In the genomic region with DNA sequence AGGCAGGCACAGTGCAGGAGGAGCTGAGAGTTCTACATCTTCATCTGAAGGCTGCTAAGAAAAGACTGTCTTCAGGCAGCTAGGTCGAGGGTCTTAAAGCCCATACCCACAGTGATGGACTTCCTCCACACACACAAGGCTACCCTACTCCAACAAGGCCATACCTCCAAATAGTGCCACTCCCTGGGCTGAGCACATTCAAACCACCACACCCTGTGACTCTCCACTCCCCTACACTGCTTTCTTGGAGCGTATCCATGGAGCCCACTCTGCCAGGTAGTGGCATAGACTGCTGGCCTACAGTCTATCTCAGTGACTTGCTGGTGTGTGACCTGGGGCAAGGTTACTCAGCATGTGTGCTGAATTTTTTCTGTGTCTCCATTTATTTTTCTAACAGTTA, we compare ENCODE assay signal across 5 mouse cellular contexts.
DNase-seq lines count a peak whose midpoint lies in the region; ATAC-seq and TF ChIP-seq lines count a peak whose summit lies in the region.
"Not testable (repeated sequence)": the region's sequence is repeated elsewhere in the genome, so short reads cannot be mapped to it uniquely, and the experiment has no call there.

No protein-coding gene starts in this region.

- peak; percentile 53 for DNase-seq in heart, adult 11 months
- not testable (repeated sequence) for DNase-seq in kidney, adult 2 months
- peak; percentile 12 for DNase-seq in limb, embryonic 11.5 days (ENCODE audit: low spot score)
- peak; percentile 28 for DNase-seq in midbrain, embryonic 11.5 days (ENCODE audit: low spot score, missing footprints)

- H3K9me3 ChIP-seq in hindbrain, embryonic 16.5 days (ENCODE audit: control insufficient read depth, low read length); limb, embryonic 11.5 days (ENCODE audit: control insufficient read depth, low read length); midbrain, embryonic 11.5 days (ENCODE audit: control insufficient read depth, low read length): not testable (repeated sequence)

- TF ChIP-seq POLR2A in kidney, adult 2 months (IDR thresholded peaks at IDR 0.05; ENCODE audit: low read depth, low read length) = not testable (repeated sequence)

- H3K4me1 ChIP-seq in hindbrain, embryonic 16.5 days (ENCODE audit: control insufficient read depth, insufficient read depth, low read depth, low read length); kidney, adult 2 months (ENCODE audit: control insufficient read depth, insufficient read depth, low read length); limb, embryonic 11.5 days (ENCODE audit: control insufficient read depth, insufficient read depth, low read length); midbrain, embryonic 11.5 days (ENCODE audit: control insufficient read depth, insufficient read depth, low read length): not testable (repeated sequence)

- not testable (repeated sequence) for H3K9ac ChIP-seq in hindbrain, embryonic 16.5 days (ENCODE audit: low read depth, low read length); limb, embryonic 11.5 days (ENCODE audit: low read length); midbrain, embryonic 11.5 days (ENCODE audit: low read length)

- WGBS in hindbrain, embryonic 16.5 days = 94% methylated on average over 2 of the region's 2 CpGs
- WGBS in kidney, adult 2 months = 86% methylated on average over 2 of the region's 2 CpGs
- WGBS in limb, embryonic 11.5 days = 79% methylated on average over 2 of the region's 2 CpGs
- 96% methylated on average over 2 of the region's 2 CpGs for WGBS in midbrain, embryonic 11.5 days

- H3K27me3 ChIP-seq in hindbrain, embryonic 16.5 days (replicated peaks; ENCODE audit: control insufficient read depth, insufficient read depth, low read length); kidney, adult 2 months (replicated peaks; ENCODE audit: control insufficient read depth, insufficient read depth, low read length); limb, embryonic 11.5 days (ENCODE audit: control insufficient read depth, insufficient read depth, low read length); midbrain, embryonic 11.5 days (ENCODE audit: control insufficient read depth, insufficient read depth, low read length): not testable (repeated sequence)

- H3K36me3 ChIP-seq in hindbrain, embryonic 16.5 days (ENCODE audit: control insufficient read depth, insufficient read depth, low read length); kidney, adult 2 months (ENCODE audit: control insufficient read depth, insufficient read depth, low read length); limb, embryonic 11.5 days (ENCODE audit: control insufficient read depth, insufficient read depth, low read length); midbrain, embryonic 11.5 days (ENCODE audit: control insufficient read depth, insufficient read depth, low read length): not testable (repeated sequence)

- H3K27ac ChIP-seq in hindbrain, embryonic 16.5 days (ENCODE audit: low read depth, low read length); limb, embryonic 11.5 days (replicated peaks; ENCODE audit: low read depth, low read length); midbrain, embryonic 11.5 days (ENCODE audit: low read depth, low read length): not testable (repeated sequence)
- H3K27ac ChIP-seq in kidney, adult 2 months (ENCODE audit: insufficient read depth, low read depth, low read length) = peak overlapping the region; percentile 75

- TF ChIP-seq CTCF in kidney, adult 2 months (conservative IDR thresholded peaks at IDR 0.05; ENCODE audit: insufficient read depth, insufficient read length, low read depth, low read length) = not testable (repeated sequence)

- not testable (repeated sequence) for H3K4me3 ChIP-seq in hindbrain, embryonic 16.5 days (ENCODE audit: low read length); kidney, adult 2 months (ENCODE audit: insufficient read depth, low read depth, low read length); limb, embryonic 11.5 days (ENCODE audit: low read depth, low read length); midbrain, embryonic 11.5 days (ENCODE audit: low read depth, low read length)

- H3K4me2 ChIP-seq in hindbrain, embryonic 16.5 days (ENCODE audit: low read length); limb, embryonic 11.5 days (ENCODE audit: low read depth, severe bottlenecking); midbrain, embryonic 11.5 days: not testable (repeated sequence)

- 0 out of 2 replicates have a peak, but pooled peaks have one; percentile 24 for ATAC-seq in hindbrain, embryonic 16.5 days
- ATAC-seq in limb, embryonic 11.5 days (ENCODE audit: insufficient number of reproducible peaks, low FRiP score, low TSS enrichment, low read depth) = not testable (repeated sequence)
- 0 out of 2 replicates have a peak, but pooled peaks have one; percentile 11 for ATAC-seq in midbrain, embryonic 11.5 days (ENCODE audit: low FRiP score)
